Mouse (Mus musculus) heart, postnatal 4 days (tissue): ENCODE measurements around the gene Eef1akmt1. TPM values are rescaled to one million over a fixed set of nuclear protein-coding genes. Genes with fewer than 3 reads are reported as not detected.

Experiments
- DNase-seq: peaks from one replicate; pipeline ENCODE4 v3.0.0; 2021
- total RNA-seq, 2 experiments: library from RNA; stranded (reverse); gene quantifications; 2 replicates each; pipeline ENCODE4 v1.2.3; 2021

Gene Eef1akmt1
- total RNA-seq, 2 experiments from 2014 or later, result 29.3 to 30.7 TPM

DNA sequence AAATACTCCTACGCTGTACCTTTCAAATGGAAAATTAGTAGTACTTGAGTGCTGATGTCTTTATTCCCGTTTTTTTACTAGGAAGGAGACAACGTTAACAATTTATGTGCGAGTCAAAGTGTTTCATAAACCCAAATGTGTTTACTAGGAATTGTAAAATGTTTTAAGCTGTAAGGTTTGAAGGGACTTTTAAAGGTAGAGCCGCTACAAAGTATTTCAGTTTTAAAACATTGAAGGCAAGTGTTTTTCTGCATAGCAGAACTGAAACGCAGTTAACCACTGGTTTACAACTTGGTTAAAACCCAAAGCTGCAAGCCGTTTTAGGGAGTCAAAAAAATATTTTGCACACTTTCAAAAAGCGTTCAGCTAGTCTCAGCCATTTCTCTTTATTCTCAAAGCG, 47.6 kb downstream of the Eef1akmt1 start:
- DNase-seq, result no peak

DNA sequence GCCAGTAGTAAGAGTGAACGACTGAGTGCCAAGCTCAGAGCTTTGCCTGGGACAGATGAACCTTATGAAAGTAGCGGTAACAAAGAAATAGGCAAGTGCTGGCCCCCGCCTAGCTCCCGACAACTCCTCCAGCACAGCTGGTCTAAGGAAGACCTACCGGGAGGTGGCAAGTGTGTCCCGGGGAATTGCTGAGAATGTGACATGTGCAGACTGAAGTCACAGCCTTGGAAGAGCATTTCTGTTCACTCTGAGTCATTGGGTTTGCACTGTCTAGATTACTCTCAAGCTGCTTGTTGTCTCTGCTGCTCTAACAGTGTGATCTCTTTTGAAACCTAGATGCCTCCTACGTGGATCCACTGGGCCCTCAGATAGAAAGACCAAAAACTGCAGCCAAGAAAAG, 54.4 kb downstream of the Eef1akmt1 start:
- no peak for DNase-seq

GRCm38 (mm10) chr14:57515156-57515762, 56.2 kb downstream of the Eef1akmt1 start:
- no peak for DNase-seq

DNA sequence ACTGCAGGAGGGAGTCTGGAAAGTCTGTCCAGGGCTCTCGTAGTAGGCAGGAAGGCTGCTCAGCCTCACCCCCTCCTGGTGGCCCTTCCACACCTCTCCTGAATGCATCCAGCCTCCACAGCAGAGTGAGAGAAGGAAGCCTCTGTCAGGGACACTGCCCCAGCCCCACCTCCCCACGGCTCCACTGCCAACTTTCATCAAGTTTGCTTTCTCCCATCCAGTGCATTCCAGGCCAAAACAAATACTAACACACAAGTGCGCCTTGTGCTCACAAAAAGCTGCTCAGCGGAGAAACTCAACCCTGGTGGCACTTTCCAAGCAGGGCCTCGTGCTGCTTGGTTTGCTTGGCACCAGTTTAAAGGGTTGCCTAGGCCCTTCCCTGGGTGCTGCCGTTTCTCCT, 61.9 kb downstream of the Eef1akmt1 start:
- DNase-seq, result peak; percentile 17

DNA sequence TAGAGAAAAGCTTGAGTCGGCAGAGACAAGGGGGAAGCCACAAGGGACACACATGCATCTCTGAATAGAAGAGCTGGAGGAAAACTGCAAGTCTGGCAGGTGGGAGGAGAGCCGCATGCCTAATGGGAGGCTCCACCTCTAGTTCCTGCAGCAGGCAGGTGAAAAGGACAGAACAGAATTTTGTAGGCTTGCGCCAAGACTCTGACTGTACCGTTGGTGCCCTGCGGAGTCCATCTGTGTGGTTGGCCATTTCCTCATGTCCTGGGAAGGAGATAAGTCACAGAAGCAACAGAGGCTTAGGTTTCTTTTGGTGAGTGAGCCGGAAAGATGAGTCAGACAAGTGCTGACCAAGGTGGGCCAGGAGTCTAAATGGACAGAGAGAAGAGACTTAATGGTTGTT, 67.7 kb downstream of the Eef1akmt1 start:
- no peak for DNase-seq

Other genes starting within 250 kb of the Eef1akmt1 start
- 1 to 10 TPM; 9.3 to 9.6 TPM for gene Cryl1, start 173.1 kb downstream of the Eef1akmt1 start, total RNA-seq
- gene Ift88, start 147.6 kb downstream of the Eef1akmt1 start, total RNA-seq, result 1 to 10 TPM; 5.4 to 8.1 TPM
- 1 to 10 TPM; 5.6 to 7.0 TPM for gene Il17d, start 46.8 kb downstream of the Eef1akmt1 start, total RNA-seq
- 10 to 100 TPM; 19.9 to 21.9 TPM for gene Xpo4, start 93.8 kb upstream of the Eef1akmt1 start, total RNA-seq
- gene Gm49361, start 174.5 kb upstream of the Eef1akmt1 start, total RNA-seq, result under 1 TPM; 0.36 to 0.50 TPM
- 10 to 100 TPM; 53.8 to 56.0 TPM for gene Lats2, start 186.8 kb upstream of the Eef1akmt1 start, total RNA-seq
- gene Sap18, start 226.6 kb upstream of the Eef1akmt1 start, total RNA-seq, result 10 to 100 TPM; 77.1 to 91.9 TPM